Mouse (Mus musculus): ENCODE results near the gene Rasgrp3.

DNA sequence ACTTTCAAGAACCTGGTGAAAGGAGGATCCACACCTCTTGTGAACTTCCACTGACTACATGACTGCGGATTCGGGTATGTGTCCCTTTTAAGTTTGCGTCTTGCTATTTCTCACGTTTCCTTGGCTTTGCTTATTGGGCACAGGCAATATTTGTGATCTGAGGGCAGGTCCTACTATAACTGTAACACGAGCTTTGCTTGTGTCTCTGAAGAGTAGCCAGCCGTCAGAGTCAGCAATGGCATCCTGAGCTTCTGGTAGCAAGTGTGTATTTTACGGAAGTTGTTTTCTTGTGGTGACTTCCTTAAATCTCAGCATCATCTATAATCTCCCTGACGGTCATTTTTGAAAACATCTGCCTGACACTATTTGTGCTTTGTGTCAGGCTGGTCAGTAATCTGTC lies 399 bp downstream of the Rasgrp3 start:
- TF ChIP-seq CTCF (IDR thresholded peaks at IDR 0.05; ENCODE audit: low read depth, low read length) (no peak), POLR2A (IDR thresholded peaks at IDR 0.05; ENCODE audit: insufficient read depth, low read length) (no peak)
